Comparison of ENCODE assay signal across 8 mouse cellular contexts in genomic region chr1:88008211-88008697, GRCm38 (mm10). TPM values are rescaled to one million over a fixed set of nuclear protein-coding genes. Genes with fewer than 3 reads are reported as not detected.
DNase-seq lines count a peak whose midpoint lies in the region; ATAC-seq and TF ChIP-seq lines count a peak whose summit lies in the region.

Gene Usp40 (minus strand): TSS chr1:88008551.

- H3K4me1 ChIP-seq in cortical plate, adult 2 months (ENCODE audit: control insufficient read depth, insufficient read depth, low read length) = peaks cover 2% of the 10 kb centered on the region; the same call in 1 of the 2 replicates

- H3K27ac ChIP-seq in cortical plate, adult 2 months (ENCODE audit: insufficient read depth, low read length) = peak within 1 kb of the TSS; percentile 86

- peak; percentile 84 for DNase-seq in gastrocnemius, postnatal 10 days
- peak; percentile 81 for DNase-seq in induced T-regulatory cell, adult 2 months (ENCODE audit: low read depth)
- peak; percentile 25 to 74 for DNase-seq in left cerebral cortex, adult 9 months (ENCODE audit: low spot score in 2 of 2)
- DNase-seq in right cerebral cortex, postnatal 25 days = peak; percentile 87
- DNase-seq in urinary bladder, postnatal 4 days (ENCODE audit: low spot score in 2 of 2) = peak; percentile 78 to 80

- peak; percentile 90 for ATAC-seq in activated CD4-positive, CD25-positive, alpha-beta regulatory T cell, adult 4 months
- ATAC-seq in megakaryocyte progenitor cell, adult 5-6 weeks (replicated peaks; ENCODE audit: poor library complexity) = peak; percentile 96

- peak; percentile 72 for TF ChIP-seq POLR2A in cortical plate, adult 2 months (IDR thresholded peaks at IDR 0.05; ENCODE audit: extremely low read depth, insufficient read depth, low read length)

- no peak for TF ChIP-seq CTCF in cortical plate, adult 2 months (IDR thresholded peaks at IDR 0.05; ENCODE audit: extremely low read depth, insufficient read depth, low read length)

- H3K4me3 ChIP-seq in cortical plate, adult 2 months (ENCODE audit: insufficient read depth, low read length) = peak within 1 kb of the TSS; percentile 77

RNA-seq across cellular contexts. Expression of gene Usp40, which starts in this region (rescaled TPM):
- 10 to 100 TPM; 17.2 to 20.1 TPM for polyA plus RNA-seq in activated CD4-positive, CD25-positive, alpha-beta regulatory T cell, adult 4 months (2017; shearing (Covaris generic))
- 17.7 TPM in 2 replicates for polyA plus RNA-seq in cortical plate, adult 2 months (2012; rRNA removed)
- 10 to 100 TPM; 13.0 to 20.0 TPM for total RNA-seq in gastrocnemius, postnatal 10 days (2021)
- total RNA-seq in megakaryocyte progenitor cell, adult 5-6 weeks (2015) = 5.5 and 13.0 TPM in 2 replicates
- total RNA-seq in megakaryocyte progenitor cell, adult 5-6 weeks (2017) = 11.3 and 13.2 TPM in 2 replicates

Comparison
In these comparisons a context has a peak if more than half of its experiments do, and no peak if none do; other contexts are left out.
1. Peak in every context shown above with its lines: DNase-seq, ATAC-seq, H3K4me3 ChIP-seq and H3K27ac ChIP-seq.